Mouse (Mus musculus): ENCODE data around the gene Wnt4.

Gene Wnt4

DNA sequence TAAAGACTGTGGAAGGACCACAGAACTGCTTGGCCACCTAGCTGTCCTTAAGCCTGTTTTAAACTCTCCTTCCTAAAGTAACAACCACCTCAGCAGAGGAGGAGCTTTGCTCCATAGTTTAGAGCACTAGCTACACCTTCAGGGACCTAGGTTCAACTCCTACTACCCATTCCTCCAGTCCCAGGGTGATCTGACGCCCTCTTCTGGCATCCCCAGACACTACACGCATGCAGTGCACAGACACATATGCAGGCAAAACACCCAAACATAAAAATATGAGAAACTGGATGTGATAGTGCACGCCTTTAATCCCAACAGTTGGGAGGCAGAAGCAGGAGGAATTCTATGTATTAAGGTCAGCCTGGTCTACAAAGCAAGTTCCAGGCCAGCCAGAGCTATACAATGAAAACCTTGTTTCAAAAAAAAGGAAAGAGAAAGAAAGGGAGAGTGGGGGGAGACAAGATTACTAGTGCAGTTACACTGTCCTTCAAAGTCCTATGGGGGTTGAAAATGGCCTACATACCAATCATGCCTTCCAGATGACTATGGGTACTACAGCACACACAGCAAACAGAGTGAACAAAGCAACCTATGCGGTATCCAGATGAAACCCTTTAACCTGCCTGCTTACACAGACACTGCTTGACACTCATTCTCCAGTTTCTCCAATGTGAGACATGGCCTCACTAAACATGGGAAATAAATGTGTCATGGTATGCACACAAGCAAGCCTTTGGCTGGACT, 38.9 kb downstream of the Wnt4 start:
- CTCF ChIA-PET = interaction anchor here in 3 of 4 experiments (0.6 to 3.0 kb wide), 10 partner anchors 8 to 405 kb away, joined by 3 to 28 read pairs (median 4); no protein-coding TSS in a partner anchor
- POLR2A ChIA-PET = interaction anchor here in 2 of 4 experiments (0.5 to 0.7 kb wide), 3 partner anchors 315 to 449 kb away, joined by 3 to 5 read pairs (median 3); no protein-coding TSS in a partner anchor

DNA sequence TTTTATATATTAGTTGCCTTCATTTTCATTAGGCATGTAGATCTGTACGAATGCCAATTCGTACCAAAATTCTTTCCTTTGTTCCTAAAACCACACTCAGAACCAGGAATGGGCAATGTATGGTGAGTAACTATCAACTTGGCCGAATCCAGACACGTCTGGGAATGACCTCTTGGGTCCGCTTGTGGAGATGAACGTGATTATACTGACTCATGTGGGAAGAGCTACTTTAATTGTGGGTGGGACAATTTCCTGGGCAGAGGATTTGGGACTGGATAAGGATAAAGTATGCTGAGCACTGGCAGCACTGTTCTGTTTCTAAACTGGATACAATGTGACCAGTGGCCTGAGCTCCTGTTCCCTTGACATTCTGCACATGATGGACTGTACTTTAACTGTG, 47.6 kb downstream of the Wnt4 start:
- ChIA-PET CTCF (interaction anchor here in 2 of 4 experiments (0.9 to 2.2 kb wide), 3 partner anchors 12 to 17 kb away, joined by 3 to 7 read pairs (median 5); no protein-coding TSS in a partner anchor), POLR2A (interaction anchor here in 1 of 4 experiments (0.6 to 3.4 kb wide), 3 partner anchors 12 to 539 kb away, joined by 3 to 15 read pairs (median 7); no protein-coding TSS in a partner anchor)

GRCm38 (mm10) chr4:137326494-137326893, 49.2 kb downstream of the Wnt4 start:
- CTCF ChIA-PET = interaction anchor here in 1 of 4 experiments (1.2 kb wide), 1 partner anchor 41 kb away, joined by 3 read pairs; no protein-coding TSS in a partner anchor
- POLR2A ChIA-PET = interaction anchor here in 1 of 4 experiments (0.6 to 1.2 kb wide), 2 partner anchors 17 to 44 kb away, joined by 3 to 4 read pairs; no protein-coding TSS in a partner anchor

DNA sequence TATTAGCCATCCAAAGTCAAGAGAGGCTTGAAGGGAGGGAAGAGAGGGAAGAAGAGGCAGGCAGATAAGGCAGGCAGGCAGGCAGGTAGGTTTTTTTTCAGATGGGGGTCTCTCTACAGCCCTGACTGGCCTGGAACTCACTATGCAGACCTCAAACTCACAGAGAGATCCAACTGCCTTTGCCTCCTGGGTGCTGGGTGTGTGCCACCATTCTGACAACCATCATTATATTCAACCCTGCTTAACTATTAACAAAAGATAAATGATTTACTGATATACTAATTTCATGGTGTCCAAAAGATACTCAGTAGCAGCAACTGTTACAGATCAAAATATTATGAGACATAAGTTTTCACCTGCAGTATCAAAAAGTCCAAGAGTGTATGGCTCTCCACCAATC, 54.8 kb downstream of the Wnt4 start:
- ChIA-PET CTCF (no interaction called here), POLR2A (interaction anchor here in 1 of 4 experiments (1.0 kb wide), 1 partner anchor 18 kb away, joined by 3 read pairs; no protein-coding TSS in a partner anchor)

DNA sequence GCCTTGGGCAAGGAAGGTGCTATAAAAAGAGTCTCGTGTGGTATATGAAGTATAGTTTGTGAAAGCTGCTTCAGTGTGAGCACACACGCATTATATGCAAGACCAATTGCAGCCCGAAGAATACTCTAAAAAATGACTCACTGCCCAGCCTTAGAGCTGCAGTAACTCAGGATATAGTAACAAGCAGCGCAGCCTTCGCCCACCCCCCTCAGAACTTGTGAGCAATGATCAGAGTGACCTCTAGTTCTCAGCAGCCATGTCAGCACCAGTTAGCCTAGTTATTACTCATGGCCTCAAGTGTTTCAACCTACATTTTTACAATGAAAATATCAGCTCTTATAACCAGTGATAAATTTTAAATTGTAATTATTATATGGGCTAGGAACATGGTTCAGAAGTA, 59.2 kb downstream of the Wnt4 start:
- CTCF ChIA-PET = interaction anchor here in 1 of 4 experiments (0.7 kb wide), 1 partner anchor 23 kb away, joined by 4 read pairs; no protein-coding TSS in a partner anchor
- POLR2A ChIA-PET = no interaction called here

- POLR2A ChIA-PET = interaction anchor here in 1 of 4 experiments (0.7 to 1.0 kb wide), 2 partner anchors 11 to 91 kb away, joined by 3 read pairs; partner anchors contain the start of gene Cela3b
- CTCF ChIA-PET = interaction anchor here in 1 of 4 experiments (0.7 kb wide), 1 partner anchor 31 kb away, joined by 4 read pairs; no protein-coding TSS in a partner anchor
These were observed 62.1 kb downstream of the Wnt4 start for GRCm38 (mm10) chr4:137339415-137339814.

DNA sequence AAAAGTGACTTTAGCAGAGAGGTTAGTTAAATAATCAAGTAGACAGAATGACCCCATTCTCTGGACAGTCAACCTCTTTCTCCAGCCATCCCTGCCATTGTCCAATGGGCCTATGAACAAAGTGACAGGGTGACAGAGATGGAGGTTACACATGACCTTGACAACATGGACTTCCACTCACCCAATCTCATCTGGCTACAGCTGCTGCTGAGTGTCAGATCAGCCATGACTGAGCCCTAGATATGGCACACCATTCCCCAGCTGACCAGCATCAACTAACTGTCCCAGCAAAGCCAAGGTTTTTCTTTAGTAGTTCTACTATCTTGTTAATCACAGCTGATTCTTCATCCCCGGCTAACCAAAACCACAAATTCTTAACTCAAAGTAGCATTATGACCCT, 65.5 kb downstream of the Wnt4 start:
- POLR2A ChIA-PET = interaction anchor here in 2 of 4 experiments (0.6 to 2.4 kb wide), 6 partner anchors 9 to 346 kb away, joined by 3 to 9 read pairs (median 4); no protein-coding TSS in a partner anchor
- CTCF ChIA-PET = no interaction called here

- ChIA-PET CTCF (no interaction called here), POLR2A (interaction anchor here in 1 of 4 experiments (1.3 to 2.4 kb wide), 3 partner anchors 9 to 66 kb away, joined by 3 to 9 read pairs (median 4); no protein-coding TSS in a partner anchor)
These were observed 67.8 kb downstream of the Wnt4 start for GRCm38 (mm10) chr4:137345112-137345511.

DNA sequence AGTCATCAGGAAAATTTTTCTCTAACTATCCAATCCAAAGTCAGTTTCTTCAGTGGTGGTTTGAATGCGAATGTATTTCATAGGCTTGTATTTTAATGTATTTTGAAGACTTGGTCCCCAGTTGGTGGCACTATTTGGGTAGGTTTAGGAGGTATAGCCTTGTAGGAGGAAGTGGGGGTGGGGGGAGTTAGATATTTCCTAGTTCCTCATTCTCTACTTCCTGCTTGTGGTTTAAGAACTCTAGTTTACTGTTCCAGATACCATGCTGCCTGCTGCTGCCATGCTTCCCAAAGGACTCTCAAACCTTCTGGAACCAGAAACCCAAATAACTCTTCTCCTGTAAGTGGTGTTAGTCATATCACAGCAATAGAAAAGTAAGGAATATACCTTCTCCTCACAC, 68.5 kb downstream of the Wnt4 start:
- ChIA-PET CTCF (no interaction called here), POLR2A (interaction anchor here in 1 of 4 experiments (1.4 kb wide), 1 partner anchor 22 kb away, joined by 3 read pairs; no protein-coding TSS in a partner anchor)
